Mouse (Mus musculus): ENCODE measurements around the gene Gm13889. TPM values are rescaled to one million over a fixed set of nuclear protein-coding genes. Genes with fewer than 3 reads are reported as not detected.
A peak's percentile ranks its signal among the peaks of the same experiment; 100 is the strongest.

Gene Gm13889
- polyA plus RNA-seq, 1 experiment from 2014 or later, result 1.6 TPM

DNA sequence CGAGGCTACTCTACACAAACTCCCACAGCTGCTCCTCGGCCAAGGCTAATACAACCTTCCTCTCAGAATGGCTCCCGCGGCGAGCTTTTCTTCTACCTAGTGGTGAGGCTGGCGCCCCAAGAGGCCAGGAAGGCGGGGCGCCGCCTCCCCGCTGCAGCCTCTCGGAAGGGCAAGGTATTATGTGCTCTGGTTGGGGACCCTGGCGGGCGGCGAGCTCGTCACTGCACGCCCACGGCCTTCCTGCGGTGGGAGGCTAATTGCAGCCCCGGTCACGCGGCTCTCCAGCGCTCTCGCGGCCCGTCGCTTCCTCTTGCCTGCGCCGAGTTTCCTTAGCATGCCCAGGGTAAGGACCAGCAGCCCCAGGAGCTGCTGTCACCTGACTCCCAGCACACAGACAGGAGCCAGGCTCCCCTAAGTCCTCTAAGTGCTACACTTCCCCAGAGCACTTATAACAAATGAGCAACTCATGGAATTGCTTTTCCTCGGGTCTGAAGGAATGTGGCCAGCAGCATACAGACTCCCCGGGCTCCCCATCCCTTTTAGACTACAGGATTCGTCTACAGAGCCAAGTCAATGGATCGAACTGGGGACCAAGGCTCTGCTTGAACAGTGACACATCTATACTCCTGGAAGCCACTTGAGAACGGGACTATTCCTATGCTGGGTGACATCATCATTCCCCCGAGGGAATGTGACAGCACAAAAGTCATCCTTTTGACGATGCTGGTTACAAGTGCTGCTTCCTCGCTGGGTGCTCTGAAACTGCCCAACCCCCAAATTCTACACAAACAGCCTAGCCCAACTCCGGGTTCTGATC is 19.6 kb upstream of the Gm13889 start:
- peaks cover 30% of the 10 kb centered on the region for H3K36me3 ChIP-seq (replicated peaks)
- peak overlapping the region; percentile 83 for H3K27ac ChIP-seq
- 2% methylated on average over 37 of the region's 37 CpGs for WGBS
- H3K9me3 ChIP-seq, result no peaks in the 10 kb centered on the region
- peak; percentile 63 for DNase-seq (ENCODE audit: extremely low spot score, low spot score)
- peaks cover 27% of the 10 kb centered on the region for H3K4me1 ChIP-seq
- H3K27me3 ChIP-seq (ENCODE audit: poor library complexity, severe bottlenecking), result peaks cover 41% of the 10 kb centered on the region
- H3K4me3 ChIP-seq, result peak overlapping the region; percentile 55

DNA sequence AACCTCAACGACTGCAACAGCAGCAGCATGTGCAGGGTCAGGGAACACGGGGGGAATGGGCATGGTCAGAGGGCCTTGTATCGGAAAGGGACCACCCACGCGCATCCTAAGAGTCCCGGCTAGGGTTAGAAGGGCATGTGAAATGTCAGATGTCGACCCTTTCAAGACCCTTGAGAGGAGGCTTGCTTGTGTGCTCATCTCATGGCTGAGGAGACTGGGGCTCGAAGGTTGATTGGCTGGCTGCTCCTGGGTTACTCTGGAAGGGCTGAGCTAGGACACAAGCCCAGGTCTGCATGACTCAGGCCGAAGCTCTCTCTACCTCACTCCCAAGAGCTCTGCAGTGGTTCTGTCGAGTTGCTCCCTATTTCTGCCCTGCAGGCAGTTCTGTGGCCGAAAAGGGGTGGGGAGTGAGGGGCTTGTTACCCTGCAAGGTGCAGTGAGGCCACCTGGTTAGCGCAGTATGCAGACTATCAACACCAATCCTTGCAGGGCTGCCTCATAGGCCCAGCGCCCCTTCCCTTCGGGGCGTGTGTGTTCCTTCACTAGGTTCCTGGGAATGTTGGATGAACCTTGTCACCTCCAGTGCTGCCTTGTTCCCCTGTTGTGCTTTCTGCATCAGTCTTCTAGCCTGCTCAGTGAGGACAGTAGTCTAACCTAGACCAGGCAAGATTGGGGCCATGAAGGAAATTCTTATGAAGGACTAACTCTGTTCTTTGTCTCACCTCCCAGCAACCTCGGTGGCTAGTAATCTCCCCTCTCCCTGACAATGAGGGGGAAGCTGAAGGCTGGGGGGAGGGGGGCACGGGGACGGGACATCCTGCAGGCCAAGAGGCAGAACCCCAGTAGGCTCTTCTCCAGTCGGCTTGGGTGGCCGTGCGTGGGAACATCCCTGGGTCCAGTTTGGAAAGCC is 18.8 kb upstream of the Gm13889 start:
- Histone ChIP-seq H3K36me3 (replicated peaks) (peaks cover 21% of the 10 kb centered on the region), H3K4me3 (peak overlapping the region; percentile 55), H3K9me3 (no peaks in the 10 kb centered on the region), H3K27ac (peak overlapping the region; percentile 83), H3K27me3 (ENCODE audit: poor library complexity, severe bottlenecking) (peaks cover 41% of the 10 kb centered on the region), H3K4me1 (peaks cover 27% of the 10 kb centered on the region)
- WGBS, result 18% methylated on average over 21 of the region's 21 CpGs
- DNase-seq (ENCODE audit: extremely low spot score, low spot score), result peak; percentile 47

DNA sequence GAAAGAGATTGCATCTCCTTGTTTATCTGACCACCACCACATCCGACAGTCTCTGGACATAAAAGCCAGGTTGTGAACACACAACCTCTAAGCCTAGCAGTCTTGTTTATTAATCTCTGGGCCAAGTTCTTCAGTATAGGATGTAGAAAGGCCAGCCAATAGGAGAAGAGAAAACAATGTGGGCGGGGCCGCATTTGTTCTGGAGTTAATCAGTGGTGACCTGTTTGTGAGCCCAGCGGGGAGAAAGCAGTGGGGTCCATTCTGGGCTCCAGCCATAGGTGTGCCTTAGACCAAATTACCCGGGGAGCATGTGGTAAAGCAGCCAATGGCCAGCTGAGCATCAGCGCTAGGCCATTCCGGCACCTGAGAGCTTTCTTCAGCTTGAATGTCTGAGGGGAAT is 18.0 kb upstream of the Gm13889 start:
- no peak for DNase-seq (ENCODE audit: extremely low spot score, low spot score)
- H3K27me3 ChIP-seq (ENCODE audit: poor library complexity, severe bottlenecking), result peaks cover 41% of the 10 kb centered on the region
- WGBS, result 44% methylated on average over 7 of the region's 7 CpGs

DNA sequence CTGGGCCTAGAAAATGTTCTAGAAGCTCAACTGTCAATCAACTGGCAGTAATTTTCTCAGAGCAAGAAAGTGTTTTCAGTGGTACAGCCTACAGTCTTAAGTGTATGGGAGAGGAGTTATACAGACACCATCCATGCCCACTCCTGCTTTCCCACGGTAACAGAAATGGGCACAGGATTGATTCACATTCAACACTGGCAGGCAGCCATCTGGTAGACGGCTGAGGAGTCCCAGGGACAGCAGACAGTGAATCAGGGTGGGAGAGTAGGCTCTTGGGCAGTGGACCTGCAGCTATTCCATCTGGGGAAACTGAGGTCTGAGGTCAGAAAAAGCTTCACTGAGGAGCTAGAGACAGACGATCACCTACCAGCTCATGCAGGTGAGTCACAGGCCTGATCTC is 14.6 kb upstream of the Gm13889 start:
- H3K36me3 ChIP-seq (replicated peaks), result no peaks in the 10 kb centered on the region
- H3K27me3 ChIP-seq (ENCODE audit: poor library complexity, severe bottlenecking), result peaks cover 35% of the 10 kb centered on the region
- no peaks in the 10 kb centered on the region for H3K9me3 ChIP-seq
- peaks cover 20% of the 10 kb centered on the region for H3K4me1 ChIP-seq
- no peak for DNase-seq (ENCODE audit: extremely low spot score, low spot score)
- H3K27ac ChIP-seq, result no peak overlapping the region
- WGBS, result 84% methylated on average over 3 of the region's 3 CpGs
- H3K4me3 ChIP-seq, result no peak overlapping the region

More for the DNA sequence above, 18.0 kb upstream of the Gm13889 start:
- peaks cover 27% of the 10 kb centered on the region for H3K4me1 ChIP-seq
- peaks cover 14% of the 10 kb centered on the region for H3K36me3 ChIP-seq (replicated peaks)
- H3K27ac ChIP-seq, result no peak overlapping the region
- H3K4me3 ChIP-seq, result no peak overlapping the region
- H3K9me3 ChIP-seq, result no peaks in the 10 kb centered on the region

DNA sequence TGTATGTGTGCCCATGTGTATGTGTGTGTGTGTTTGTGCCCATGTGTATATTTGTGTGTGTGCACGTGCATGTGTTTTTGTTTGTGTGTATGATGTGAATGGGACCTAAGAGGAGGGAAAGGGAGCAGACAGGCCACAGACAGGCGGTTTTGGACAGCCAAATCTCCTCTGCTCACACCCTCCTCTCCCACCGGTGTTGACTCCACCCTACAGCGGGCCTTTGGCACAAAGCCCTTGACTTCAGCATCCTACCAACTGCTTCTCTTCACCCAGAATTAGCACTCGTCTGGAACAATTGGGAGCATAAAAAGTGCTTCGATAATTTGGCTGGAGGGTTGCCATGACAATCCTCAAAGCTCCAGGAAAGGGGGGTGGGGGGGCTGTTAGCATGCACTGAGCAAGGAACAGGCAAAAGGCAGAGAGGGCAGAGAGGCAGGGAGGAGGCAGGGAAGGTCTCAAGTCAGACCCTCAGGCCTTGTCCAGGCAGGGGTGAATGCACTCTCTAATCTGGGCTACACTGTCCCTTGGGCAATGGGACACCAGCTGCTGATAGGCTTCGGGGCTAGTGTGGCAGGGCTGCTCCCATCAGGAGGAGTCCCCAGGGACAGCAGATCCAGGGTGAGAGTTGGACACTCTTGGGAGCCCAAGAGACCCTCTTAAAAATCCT is 7.6 kb upstream of the Gm13889 start:
- peak overlapping the region; percentile 30; the same call in 1 of the 2 replicates for H3K27ac ChIP-seq
- H3K36me3 ChIP-seq (replicated peaks), result no peaks in the 10 kb centered on the region
- DNase-seq (ENCODE audit: extremely low spot score, low spot score), result no peak
- H3K4me3 ChIP-seq, result no peak overlapping the region
- WGBS, result 68% methylated on average over 7 of the region's 7 CpGs
- H3K27me3 ChIP-seq (ENCODE audit: poor library complexity, severe bottlenecking), result 0 out of 2 replicates have a peak, but pooled peaks cover 2% of the 10 kb centered on the region
- H3K9me3 ChIP-seq, result no peaks in the 10 kb centered on the region
- H3K4me1 ChIP-seq, result peaks cover 12% of the 10 kb centered on the region

DNA sequence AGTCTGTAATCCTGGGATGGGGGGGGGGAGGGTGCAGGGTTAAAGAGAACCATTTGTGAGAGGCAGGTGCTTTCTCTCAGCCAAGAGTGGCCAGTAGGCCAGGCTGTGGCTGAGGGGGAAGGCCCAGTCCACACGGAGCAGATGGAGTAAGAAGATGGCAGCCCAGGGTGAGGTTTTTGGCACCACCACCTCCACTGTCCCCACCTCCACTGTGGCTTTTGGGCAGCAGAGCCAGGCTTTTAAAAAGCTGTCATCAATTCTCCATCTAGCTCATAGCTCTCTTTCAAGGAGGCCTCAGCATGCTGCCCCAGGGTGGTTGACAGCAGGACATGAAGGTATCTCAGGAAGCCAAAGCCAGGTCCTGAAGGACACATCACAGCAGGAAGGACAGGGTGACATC is 6.8 kb upstream of the Gm13889 start:
- H3K4me1 ChIP-seq, result peaks cover 12% of the 10 kb centered on the region
- no peaks in the 10 kb centered on the region for H3K36me3 ChIP-seq (replicated peaks)
- H3K27ac ChIP-seq, result no peak overlapping the region
- H3K4me3 ChIP-seq, result no peak overlapping the region
- H3K27me3 ChIP-seq (ENCODE audit: poor library complexity, severe bottlenecking), result peaks cover 10% of the 10 kb centered on the region
- DNase-seq (ENCODE audit: extremely low spot score, low spot score), result no peak
- WGBS, result 60% methylated on average over 1 of the region's 1 CpGs
- H3K9me3 ChIP-seq, result no peaks in the 10 kb centered on the region

DNA sequence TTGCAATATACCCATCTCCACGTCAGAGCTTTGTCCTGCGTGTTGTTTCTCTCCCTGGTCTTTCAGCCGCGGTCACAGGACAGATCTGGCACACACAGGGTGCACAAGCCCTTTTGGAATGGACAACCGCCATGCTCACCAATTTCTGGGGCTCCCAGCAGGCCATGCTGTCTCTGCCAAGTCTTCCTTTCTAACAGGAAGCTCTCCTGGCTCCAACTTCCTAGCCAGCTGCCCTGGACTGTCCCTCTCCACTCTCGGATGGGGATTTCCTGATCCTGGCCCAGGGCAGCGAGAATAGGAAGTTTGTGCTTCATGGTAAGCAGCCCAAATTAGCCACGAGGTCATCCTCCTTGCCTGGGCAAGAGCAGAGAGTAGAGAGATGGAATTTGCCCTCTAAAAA is 4.7 kb upstream of the Gm13889 start:
- peaks cover 31% of the 10 kb centered on the region for H3K27me3 ChIP-seq (ENCODE audit: poor library complexity, severe bottlenecking)
- H3K27ac ChIP-seq, result 0 out of 2 replicates have a peak overlapping the region, but pooled peaks have one; percentile 12
- H3K36me3 ChIP-seq (replicated peaks), result no peaks in the 10 kb centered on the region
- H3K4me1 ChIP-seq, result peaks cover 28% of the 10 kb centered on the region
- DNase-seq (ENCODE audit: extremely low spot score, low spot score), result no peak
- H3K9me3 ChIP-seq, result no peaks in the 10 kb centered on the region
- H3K4me3 ChIP-seq, result no peak overlapping the region
- 74% methylated on average over 8 of the region's 8 CpGs for WGBS

DNA sequence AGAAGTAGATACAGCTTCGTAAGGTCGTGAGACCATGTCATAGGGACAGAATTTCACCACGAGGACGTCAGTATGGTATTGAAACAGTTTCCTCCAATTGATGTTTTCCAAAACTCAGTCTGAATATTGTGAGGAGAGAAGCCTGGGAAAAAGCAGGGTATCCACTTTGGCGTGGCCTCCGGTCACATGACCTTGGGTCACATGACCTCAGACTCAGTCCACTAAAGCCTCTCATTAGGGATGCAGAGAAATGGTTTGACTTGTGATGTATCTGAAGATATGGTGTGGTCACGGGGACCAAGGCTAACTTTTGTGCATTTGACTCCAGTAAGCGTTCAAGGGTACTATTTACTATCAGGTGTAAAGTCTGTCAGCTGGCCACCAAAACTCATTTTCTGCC is 2.3 kb upstream of the Gm13889 start:
- 81% methylated on average over 8 of the region's 8 CpGs for WGBS
- no peaks in the 10 kb centered on the region for H3K9me3 ChIP-seq
- DNase-seq (ENCODE audit: extremely low spot score, low spot score), result no peak
- peaks cover 54% of the 10 kb centered on the region for H3K27me3 ChIP-seq (ENCODE audit: poor library complexity, severe bottlenecking)
- H3K27ac ChIP-seq, result no peak overlapping the region
- H3K36me3 ChIP-seq (replicated peaks), result no peaks in the 10 kb centered on the region
- peaks cover 44% of the 10 kb centered on the region for H3K4me1 ChIP-seq
- no peak overlapping the region for H3K4me3 ChIP-seq

DNA sequence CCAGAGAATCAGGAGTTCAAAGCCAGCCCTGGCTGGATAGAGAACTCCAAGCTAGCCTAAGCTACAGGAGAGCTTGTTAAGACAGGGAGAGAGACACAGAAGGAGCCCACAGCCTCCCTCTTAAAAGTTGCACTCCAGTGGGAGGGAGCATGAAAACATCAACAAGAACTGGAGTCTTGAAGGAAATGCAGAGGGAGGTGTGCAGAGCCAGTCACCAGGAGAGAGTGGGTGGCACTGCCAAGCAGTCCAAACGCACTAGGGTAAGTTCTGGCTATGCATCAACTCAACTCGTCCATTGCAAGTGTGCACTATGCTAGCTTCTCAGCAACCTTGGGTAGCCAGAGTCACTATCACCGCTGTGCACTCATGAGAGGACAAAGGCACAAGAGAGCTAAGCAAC is 1.2 kb upstream of the Gm13889 start:
- Histone ChIP-seq H3K4me1 (peaks cover 42% of the 10 kb centered on the region), H3K36me3 (replicated peaks) (no peaks in the 10 kb centered on the region), H3K27me3 (ENCODE audit: poor library complexity, severe bottlenecking) (peaks cover 66% of the 10 kb centered on the region), H3K27ac (no peak overlapping the region; the same call in 1 of the 2 replicates), H3K9me3 (no peaks in the 10 kb centered on the region), H3K4me3 (no peak overlapping the region)
- DNase-seq (ENCODE audit: extremely low spot score, low spot score), result no peak
- 68% methylated on average over 3 of the region's 3 CpGs for WGBS

GRCm38 (mm10) chr2:93957785-93958175 is 779 bp upstream of the Gm13889 start:
- WGBS, result 39% methylated on average over 8 of the region's 8 CpGs
- no peak overlapping the region; the same call in 1 of the 2 replicates for H3K27ac ChIP-seq
- H3K4me3 ChIP-seq, result 0 out of 2 replicates have a peak overlapping the region, but pooled peaks have one; percentile 70
- peaks cover 69% of the 10 kb centered on the region for H3K27me3 ChIP-seq (ENCODE audit: poor library complexity, severe bottlenecking)
- H3K4me1 ChIP-seq, result peaks cover 42% of the 10 kb centered on the region
- H3K36me3 ChIP-seq (replicated peaks), result no peaks in the 10 kb centered on the region
- no peak for DNase-seq (ENCODE audit: extremely low spot score, low spot score)
- H3K9me3 ChIP-seq, result no peaks in the 10 kb centered on the region

DNA sequence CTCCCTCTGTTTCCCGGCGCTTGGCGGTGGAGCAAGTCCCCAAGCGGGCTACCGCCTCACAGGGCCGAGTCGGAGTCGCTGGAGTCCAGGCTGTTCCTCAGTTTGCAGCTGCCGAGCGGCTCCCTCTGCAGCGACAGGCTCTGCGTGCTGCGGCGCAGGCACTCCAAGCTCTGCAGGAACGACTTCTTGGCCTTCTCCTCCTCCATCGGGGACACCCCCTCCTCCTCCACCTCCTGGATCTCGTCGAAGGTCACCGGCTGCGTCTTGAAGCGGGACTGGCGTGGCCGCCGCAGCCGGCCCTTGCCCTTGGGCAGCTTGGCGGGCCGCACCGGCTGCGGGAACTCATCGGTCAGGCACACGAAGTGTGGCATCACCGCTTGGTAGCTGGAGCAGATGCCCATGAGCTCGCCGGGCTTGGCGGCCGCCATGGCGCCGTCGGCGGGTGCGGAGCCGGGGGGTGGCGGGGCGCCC is 635 bp downstream of the Gm13889 start:
- Histone ChIP-seq H3K9me3 (no peaks in the 10 kb centered on the region), H3K27me3 (ENCODE audit: poor library complexity, severe bottlenecking) (peaks cover 72% of the 10 kb centered on the region), H3K4me3 (peak overlapping the region; percentile 70), H3K4me1 (peaks cover 42% of the 10 kb centered on the region), H3K36me3 (replicated peaks) (no peaks in the 10 kb centered on the region), H3K27ac (peak overlapping the region; percentile 81)
- WGBS, result under 1% methylated on average over 43 of the region's 44 CpGs
- peak; percentile 75 for DNase-seq (ENCODE audit: extremely low spot score, low spot score)

- DNase-seq (ENCODE audit: extremely low spot score, low spot score), result no peak
- Histone ChIP-seq H3K4me1 (peaks cover 42% of the 10 kb centered on the region), H3K4me3 (peak overlapping the region; percentile 70), H3K36me3 (replicated peaks) (no peaks in the 10 kb centered on the region), H3K27ac (peak overlapping the region; percentile 81), H3K27me3 (ENCODE audit: poor library complexity, severe bottlenecking) (peaks cover 72% of the 10 kb centered on the region), H3K9me3 (no peaks in the 10 kb centered on the region)
- WGBS, result under 1% methylated on average over 31 of the region's 31 CpGs
Observed at GRCm38 (mm10) chr2:93955886-93956285, 1.1 kb downstream of the Gm13889 start.
